Mouse (Mus musculus): ENCODE measurements around the gene 4921517D22Rik. TPM values are rescaled to one million over a fixed set of nuclear protein-coding genes. Genes with fewer than 3 reads are reported as not detected.
"Not testable (repeated sequence)": the region's sequence is repeated elsewhere in the genome, so short reads cannot be mapped to it uniquely, and the experiment has no call there.

4921517D22Rik gene
- total RNA-seq, 1 experiment = not detected

DNA sequence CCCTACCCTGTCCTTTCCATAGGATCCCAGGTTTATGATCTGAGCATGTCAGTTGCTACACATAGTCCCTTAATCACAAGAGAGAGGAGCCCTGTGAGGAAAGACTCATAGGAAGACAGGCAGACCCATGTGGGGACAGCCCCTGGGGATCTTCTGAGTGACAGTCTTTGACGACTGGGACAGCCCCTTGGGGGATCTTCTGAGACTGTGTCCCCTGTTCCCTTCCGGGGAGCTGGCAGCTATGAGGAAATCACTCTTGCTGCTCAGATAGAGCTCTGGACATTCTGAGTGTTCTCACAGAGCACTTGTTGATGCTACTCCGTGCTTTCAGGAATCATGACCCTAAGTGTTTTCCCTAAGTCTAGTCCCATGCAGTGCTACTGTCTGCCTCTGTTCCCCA, 19.8 kb upstream of the 4921517D22Rik start:
- TF ChIP-seq MAFK (IDR thresholded peaks at IDR 0.05; ENCODE audit: insufficient read depth, low read depth, low read length) (no peak), ZNF384 (IDR thresholded peaks at IDR 0.05; ENCODE audit: low read depth, low read length) (no peak), HCFC1 (IDR thresholded peaks at IDR 0.05; ENCODE audit: borderline replicate concordance, insufficient read depth, low read length) (no peak), CHD2 (IDR thresholded peaks at IDR 0.05; ENCODE audit: low read depth, low read length) (no peak), ZC3H11A (IDR thresholded peaks at IDR 0.05; ENCODE audit: borderline replicate concordance, low read depth, low read length) (no peak)
- in situ Hi-C loops (cut with MboI; ENCODE audit: low sequenced_read_pairs in 2 of 2, unreplicated experiment in 2 of 2) = no loop called here
- Histone ChIP-seq H3K36me3 (ENCODE audit: control insufficient read depth, insufficient read depth, low read length, poor library complexity, severe bottlenecking) (no peaks in the 10 kb centered on the region), H3K9me3 (ENCODE audit: control insufficient read depth, insufficient read depth, low read depth, low read length) (no peaks in the 10 kb centered on the region), H3K27ac (ENCODE audit: insufficient read depth, low read depth, low read length, poor library complexity, severe bottlenecking) (no peak overlapping the region), H3K9ac (ENCODE audit: insufficient read depth, low read depth, low read length, poor library complexity, severe bottlenecking) (no peak overlapping the region), H3K4me3 (ENCODE audit: insufficient read depth in 1 of 2, low read depth in 1 of 2, low read length in 2 of 2, poor library complexity in 1 of 2, severe bottlenecking in 1 of 2) (no peak overlapping the region), H3K4me1 (ENCODE audit: control insufficient read depth in 2 of 2, insufficient read depth in 2 of 2, low read length in 2 of 2, poor library complexity in 1 of 2) (peaks cover 3 to 19% of the 10 kb centered on the region in 2 experiments; a peak in 3 of 4 replicates)
- DNase-seq (ENCODE audit: low read depth, low spot score) = no peak

DNA sequence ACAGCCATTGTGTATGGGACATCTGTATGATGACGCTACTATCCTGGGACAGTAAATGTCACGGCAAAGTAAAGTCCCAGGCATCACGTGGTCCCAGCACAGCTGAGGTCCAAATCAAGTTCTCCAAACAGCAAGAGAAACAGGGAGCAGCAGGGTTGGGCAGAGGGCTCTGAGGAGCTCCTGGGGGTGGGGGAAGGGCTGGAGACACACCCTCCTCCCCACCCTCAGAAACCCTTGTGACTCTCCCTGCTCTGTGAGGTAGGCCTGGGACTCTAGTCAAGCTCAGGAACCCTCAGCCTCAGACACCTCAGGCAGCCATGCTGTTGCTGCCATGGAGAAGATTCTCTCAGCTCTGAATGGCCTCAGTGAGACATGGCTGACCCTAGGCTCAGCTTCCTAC, 18.1 kb upstream of the 4921517D22Rik start, which contains the start of gene Spata31d1b:
Gene Spata31d1b (plus strand): TSS at position 301 of the 400 bp plus-strand sequence.
- H3K9me3 ChIP-seq (ENCODE audit: control insufficient read depth, insufficient read depth, low read depth, low read length); H3K4me3 ChIP-seq (ENCODE audit: insufficient read depth in 1 of 2, low read depth in 1 of 2, low read length in 2 of 2, poor library complexity in 1 of 2, severe bottlenecking in 1 of 2); H3K9ac ChIP-seq (ENCODE audit: insufficient read depth, low read depth, low read length, poor library complexity, severe bottlenecking); H3K36me3 ChIP-seq (ENCODE audit: control insufficient read depth, insufficient read depth, low read length, poor library complexity, severe bottlenecking); H3K27ac ChIP-seq (ENCODE audit: insufficient read depth, low read depth, low read length, poor library complexity, severe bottlenecking); DNase-seq (ENCODE audit: low read depth, low spot score); in situ Hi-C loops (cut with MboI; ENCODE audit: low sequenced_read_pairs in 2 of 2, unreplicated experiment in 2 of 2): not testable (repeated sequence)
- H3K4me1 ChIP-seq (ENCODE audit: control insufficient read depth in 2 of 2, insufficient read depth in 2 of 2, low read length in 2 of 2, poor library complexity in 1 of 2) = peaks cover 3 to 19% of the 10 kb centered on the region in 2 experiments; a peak in 3 of 4 replicates

- H3K4me3 ChIP-seq (ENCODE audit: insufficient read depth in 1 of 2, low read depth in 1 of 2, low read length in 2 of 2, poor library complexity in 1 of 2, severe bottlenecking in 1 of 2) = peak within 1 kb of the TSS; percentile 52 to 58
- in situ Hi-C loops (cut with MboI; ENCODE audit: low sequenced_read_pairs in 2 of 2, unreplicated experiment in 2 of 2) = no loop called here
- H3K9me3 ChIP-seq (ENCODE audit: control insufficient read depth, insufficient read depth, low read depth, low read length) = no peaks in the 10 kb centered on the region
- no peak for DNase-seq (ENCODE audit: low read depth, low spot score)
- no peak within 1 kb of the TSS; the same call in 1 of the 2 replicates for H3K27ac ChIP-seq (ENCODE audit: insufficient read depth, low read depth, low read length, poor library complexity, severe bottlenecking)
- TF ChIP-seq CHD2 (IDR thresholded peaks at IDR 0.05; ENCODE audit: low read depth, low read length) (no peak), ZNF384 (IDR thresholded peaks at IDR 0.05; ENCODE audit: low read depth, low read length) (no peak), ZC3H11A (IDR thresholded peaks at IDR 0.05; ENCODE audit: borderline replicate concordance, low read depth, low read length) (no peak), HCFC1 (IDR thresholded peaks at IDR 0.05; ENCODE audit: borderline replicate concordance, insufficient read depth, low read length) (no peak), MAFK (IDR thresholded peaks at IDR 0.05; ENCODE audit: insufficient read depth, low read depth, low read length) (no peak)
- H3K4me1 ChIP-seq (ENCODE audit: control insufficient read depth in 2 of 2, insufficient read depth in 2 of 2, low read length in 2 of 2, poor library complexity in 1 of 2) = peaks cover 6 to 24% of the 10 kb centered on the region in 2 experiments; a peak in 3 of 4 replicates
- H3K9ac ChIP-seq (ENCODE audit: insufficient read depth, low read depth, low read length, poor library complexity, severe bottlenecking) = peak within 1 kb of the TSS; percentile 65; the same call in 1 of the 2 replicates
- no peaks in the 10 kb centered on the region for H3K36me3 ChIP-seq (ENCODE audit: control insufficient read depth, insufficient read depth, low read length, poor library complexity, severe bottlenecking)
These were observed 16.3 kb upstream of the 4921517D22Rik start, which contains the start of gene Spata31d1a for GRCm38 (mm10) chr13:59710230-59710629. Gene Spata31d1a (minus strand): TSS chr13:59710330.

DNA sequence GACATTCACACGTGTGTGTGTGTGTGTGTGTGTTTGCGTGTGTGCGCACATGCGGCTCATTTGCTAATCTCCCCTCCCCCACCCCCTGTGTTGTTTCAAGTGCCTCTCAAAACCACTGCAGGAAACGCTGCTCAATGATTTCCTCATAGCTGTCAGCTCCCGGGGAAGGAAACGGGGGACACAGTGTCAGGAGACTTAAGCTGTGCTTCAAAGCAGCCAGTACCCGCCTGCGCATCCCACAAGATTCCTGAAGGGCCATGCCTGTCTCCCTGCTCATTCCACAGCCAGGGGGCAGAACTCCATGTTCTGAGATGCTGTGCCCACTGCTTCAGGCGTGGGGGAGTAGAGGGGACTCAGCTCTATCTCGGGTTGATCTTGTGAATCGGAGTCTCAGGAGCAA, 10.7 kb upstream of the 4921517D22Rik start:
- no peak overlapping the region for H3K4me3 ChIP-seq (ENCODE audit: insufficient read depth in 1 of 2, low read depth in 1 of 2, low read length in 2 of 2, poor library complexity in 1 of 2, severe bottlenecking in 1 of 2)
- no peak for DNase-seq (ENCODE audit: low read depth, low spot score)
- in situ Hi-C loops (cut with MboI; ENCODE audit: low sequenced_read_pairs in 2 of 2, unreplicated experiment in 2 of 2) = no loop called here
- H3K27ac ChIP-seq (ENCODE audit: insufficient read depth, low read depth, low read length, poor library complexity, severe bottlenecking) = no peak overlapping the region
- no peaks in the 10 kb centered on the region for H3K36me3 ChIP-seq (ENCODE audit: control insufficient read depth, insufficient read depth, low read length, poor library complexity, severe bottlenecking)
- no peak overlapping the region; the same call in 1 of the 2 replicates for H3K9ac ChIP-seq (ENCODE audit: insufficient read depth, low read depth, low read length, poor library complexity, severe bottlenecking)
- H3K9me3 ChIP-seq (ENCODE audit: control insufficient read depth, insufficient read depth, low read depth, low read length) = no peaks in the 10 kb centered on the region
- no peak for TF ChIP-seq ZNF384 (IDR thresholded peaks at IDR 0.05; ENCODE audit: low read depth, low read length)
- no peak for TF ChIP-seq HCFC1 (IDR thresholded peaks at IDR 0.05; ENCODE audit: borderline replicate concordance, insufficient read depth, low read length)
- H3K4me1 ChIP-seq (ENCODE audit: control insufficient read depth in 2 of 2, insufficient read depth in 2 of 2, low read length in 2 of 2, poor library complexity in 1 of 2) = peaks cover 3 to 14% of the 10 kb centered on the region in 2 experiments; a peak in 3 of 4 replicates

- no peak overlapping the region for H3K9ac ChIP-seq (ENCODE audit: insufficient read depth, low read depth, low read length, poor library complexity, severe bottlenecking)
- no peak for DNase-seq (ENCODE audit: low read depth, low spot score)
- no peaks in the 10 kb centered on the region for H3K9me3 ChIP-seq (ENCODE audit: control insufficient read depth, insufficient read depth, low read depth, low read length)
- H3K4me1 ChIP-seq (ENCODE audit: control insufficient read depth in 2 of 2, insufficient read depth in 2 of 2, low read length in 2 of 2, poor library complexity in 1 of 2) = peaks cover 3 to 14% of the 10 kb centered on the region in 2 experiments; a peak in 3 of 4 replicates
- in situ Hi-C loops (cut with MboI; ENCODE audit: low sequenced_read_pairs in 2 of 2, unreplicated experiment in 2 of 2) = no loop called here
- H3K4me3 ChIP-seq (ENCODE audit: insufficient read depth in 1 of 2, low read depth in 1 of 2, low read length in 2 of 2, poor library complexity in 1 of 2, severe bottlenecking in 1 of 2) = no peak overlapping the region
- H3K27ac ChIP-seq (ENCODE audit: insufficient read depth, low read depth, low read length, poor library complexity, severe bottlenecking) = no peak overlapping the region
- TF ChIP-seq MAFK (IDR thresholded peaks at IDR 0.05; ENCODE audit: insufficient read depth, low read depth, low read length) (no peak), ZNF384 (IDR thresholded peaks at IDR 0.05; ENCODE audit: low read depth, low read length) (no peak), HCFC1 (IDR thresholded peaks at IDR 0.05; ENCODE audit: borderline replicate concordance, insufficient read depth, low read length) (no peak), ZC3H11A (IDR thresholded peaks at IDR 0.05; ENCODE audit: borderline replicate concordance, low read depth, low read length) (no peak), CHD2 (IDR thresholded peaks at IDR 0.05; ENCODE audit: low read depth, low read length) (no peak)
- no peaks in the 10 kb centered on the region for H3K36me3 ChIP-seq (ENCODE audit: control insufficient read depth, insufficient read depth, low read length, poor library complexity, severe bottlenecking)
These were observed 9.6 kb upstream of the 4921517D22Rik start for GRCm38 (mm10) chr13:59703514-59703913.

- in situ Hi-C loops (cut with MboI; ENCODE audit: low sequenced_read_pairs in 2 of 2, unreplicated experiment in 2 of 2); H3K36me3 ChIP-seq (ENCODE audit: control insufficient read depth, insufficient read depth, low read length, poor library complexity, severe bottlenecking); H3K27ac ChIP-seq (ENCODE audit: insufficient read depth, low read depth, low read length, poor library complexity, severe bottlenecking): not testable (repeated sequence)
These were observed 6.2 kb upstream of the 4921517D22Rik start for GRCm38 (mm10) chr13:59700137-59700536.

More at GRCm38 (mm10) chr13:59700137-59700536, 6.2 kb upstream of the 4921517D22Rik start:
- not testable (repeated sequence) for DNase-seq (ENCODE audit: low read depth, low spot score); H3K9ac ChIP-seq (ENCODE audit: insufficient read depth, low read depth, low read length, poor library complexity, severe bottlenecking); H3K9me3 ChIP-seq (ENCODE audit: control insufficient read depth, insufficient read depth, low read depth, low read length); H3K4me3 ChIP-seq (ENCODE audit: insufficient read depth in 1 of 2, low read depth in 1 of 2, low read length in 2 of 2, poor library complexity in 1 of 2, severe bottlenecking in 1 of 2); H3K4me1 ChIP-seq (ENCODE audit: control insufficient read depth in 2 of 2, insufficient read depth in 2 of 2, low read length in 2 of 2, poor library complexity in 1 of 2)

All from ES-E14 (cell line).